Mouse (Mus musculus) cerebellum, adult (tissue): Measurements from ENCODE around the gene Gm6096.
"Not testable (repeated sequence)": the region's sequence is repeated elsewhere in the genome, so short reads cannot be mapped to it uniquely, and the experiment has no call there.

Source experiments
- ATAC-seq: cut with Nextera tagmentation; 2 replicates; pipeline ENCODE4 v1.9.2; 2017; ENCODE audit warnings: mild to moderate bottlenecking, moderate library complexity, mixed read lengths; ENCODE audit not compliant: insufficient number of reproducible peaks, low FRiP score, low TSS enrichment

The Gm6096 gene

GRCm38 (mm10) chr7:34250738-34251137, at the start of gene Gm6096:
Gm6096 (plus strand) TSS chr7:34251038.
- no peak for ATAC-seq

GRCm38 (mm10) chr7:34202147-34202546, 48.7 kb upstream of the Gm6096 start:
- ATAC-seq, result not testable (repeated sequence)

GRCm38 (mm10) chr7:34206331-34206730, 44.5 kb upstream of the Gm6096 start:
- no peak for ATAC-seq

- ATAC-seq, result no peak
These were observed 42.7 kb upstream of the Gm6096 start for GRCm38 (mm10) chr7:34208027-34208745.

- no peak for ATAC-seq
These were observed 37.6 kb upstream of the Gm6096 start for GRCm38 (mm10) chr7:34213281-34213680.

- no peak for ATAC-seq
These were observed 36.2 kb upstream of the Gm6096 start for GRCm38 (mm10) chr7:34214644-34215043.

GRCm38 (mm10) chr7:34215481-34215880, 35.4 kb upstream of the Gm6096 start:
- ATAC-seq, result no peak

GRCm38 (mm10) chr7:34216474-34216873, 34.4 kb upstream of the Gm6096 start:
- ATAC-seq, result no peak

- ATAC-seq, result no peak
These were observed 32.3 kb upstream of the Gm6096 start for GRCm38 (mm10) chr7:34218496-34218895.

GRCm38 (mm10) chr7:34221594-34222250, 29.1 kb upstream of the Gm6096 start:
- no peak for ATAC-seq

- no peak for ATAC-seq
These were observed 28.5 kb upstream of the Gm6096 start for GRCm38 (mm10) chr7:34222340-34222739.

- ATAC-seq, result no peak
These were observed 26.5 kb upstream of the Gm6096 start for GRCm38 (mm10) chr7:34224308-34224707.

GRCm38 (mm10) chr7:34226086-34226485, 24.8 kb upstream of the Gm6096 start:
- no peak for ATAC-seq

GRCm38 (mm10) chr7:34226846-34227245, 24.0 kb upstream of the Gm6096 start:
- no peak for ATAC-seq

- ATAC-seq, result no peak
These were observed 22.2 kb upstream of the Gm6096 start for GRCm38 (mm10) chr7:34228641-34229040.

- no peak for ATAC-seq
These were observed 21.7 kb upstream of the Gm6096 start for GRCm38 (mm10) chr7:34229153-34229552.

- ATAC-seq, result peak; percentile 3; the same call in 1 of the 2 replicates
These were observed 21.1 kb upstream of the Gm6096 start for GRCm38 (mm10) chr7:34229691-34230111.

GRCm38 (mm10) chr7:34230116-34230515, 20.7 kb upstream of the Gm6096 start, which contains the start of gene Gpi1:
Gpi1 (minus strand) TSS chr7:34230336.
- ATAC-seq, result peak; percentile 27; the same call in 1 of the 2 replicates

- no peak for ATAC-seq
These were observed 17.8 kb upstream of the Gm6096 start for GRCm38 (mm10) chr7:34232785-34233725.

- ATAC-seq, result peak; percentile 82
These were observed 16.8 kb upstream of the Gm6096 start for GRCm38 (mm10) chr7:34233909-34234609.
